24 mouse cellular contexts compared by ENCODE assay signal in genomic region chr6:145630269-145630668, GRCm38 (mm10). TPM values are rescaled to one million over a fixed set of nuclear protein-coding genes. Genes with fewer than 3 reads are reported as not detected.
DNase-seq lines count a peak whose midpoint lies in the region; ATAC-seq lines count a peak whose summit lies in the region.
"Had no signal": no experiment of that assay in that cellular context is flagged by ENCODE, and none has a peak within 500 bp of the region (broad histone marks: within the 10 kb centered on the region; RNA-seq: fewer than 3 reads in every experiment).

No protein-coding gene starts in this region.

- WGBS in kidney, embryonic 14.5 days: 61% methylated on average over 6 of the region's 6 CpGs
- 53% methylated on average over 6 of the region's 6 CpGs for WGBS in forebrain, embryonic 16.5 days
- 61% methylated on average over 6 of the region's 6 CpGs for WGBS in hindbrain, embryonic 10.5 days

- no peak overlapping the region for H3K27ac ChIP-seq in kidney, embryonic 14.5 days (ENCODE audit: low read depth, low read length)
- no peak overlapping the region for H3K27ac ChIP-seq in forebrain, embryonic 16.5 days (ENCODE audit: low read length)
- no peak overlapping the region for H3K27ac ChIP-seq in hindbrain, embryonic 10.5 days
- H3K27ac ChIP-seq: embryonic facial prominence, embryonic 12.5 days; forebrain, embryonic 13.5 days; hindbrain, embryonic 14.5 days; left cerebral cortex, adult 2 months; lung, embryonic 15.5 days; stomach, postnatal 0 days had no signal

- peak; percentile 41 for DNase-seq in adrenal gland, postnatal 10 days
- no peak for DNase-seq in adrenal gland, postnatal 4 days (ENCODE audit: low spot score in 2 of 2)
- peak; percentile 25 for DNase-seq in kidney, adult 18-20 months
- peak; percentile 28 for DNase-seq in adipocyte (ENCODE audit: low spot score)
- peak; percentile 68 for DNase-seq in lung, postnatal 10 days
- no peak for DNase-seq in hindbrain, embryonic 10.5 days (ENCODE audit: low spot score)
- DNase-seq: cerebellum, adult 9-10 months; gastrocnemius, postnatal 10 days; left cerebral cortex, postnatal 4 days; liver; retina, postnatal 1 day had no signal

- no peaks in the 10 kb centered on the region for H3K36me3 ChIP-seq in kidney, embryonic 14.5 days (ENCODE audit: control insufficient read depth, insufficient read depth, low read length)
- no peaks in the 10 kb centered on the region for H3K36me3 ChIP-seq in forebrain, embryonic 16.5 days (ENCODE audit: control insufficient read depth, insufficient read depth)
- H3K36me3 ChIP-seq in hindbrain, embryonic 10.5 days: no peaks in the 10 kb centered on the region
- H3K36me3 ChIP-seq: embryonic facial prominence, embryonic 12.5 days; lung, embryonic 15.5 days had no signal

- no peaks in the 10 kb centered on the region for H3K9me3 ChIP-seq in kidney, embryonic 14.5 days (ENCODE audit: control insufficient read depth, low read length)
- H3K9me3 ChIP-seq in forebrain, embryonic 16.5 days (ENCODE audit: control insufficient read depth, low read length): no peaks in the 10 kb centered on the region
- H3K9me3 ChIP-seq in hindbrain, embryonic 10.5 days: 0 out of 2 replicates have a peak, but pooled peaks cover 7% of the 10 kb centered on the region
- H3K9me3 ChIP-seq: embryonic facial prominence, embryonic 12.5 days; forebrain, embryonic 13.5 days; lung, embryonic 15.5 days had no signal

- H3K9ac ChIP-seq in kidney, embryonic 14.5 days (ENCODE audit: low read depth, low read length): no peak overlapping the region
- H3K9ac ChIP-seq in forebrain, embryonic 16.5 days (replicated peaks; ENCODE audit: low read depth, low read length): no peak overlapping the region
- H3K9ac ChIP-seq: embryonic facial prominence, embryonic 12.5 days; forebrain, embryonic 13.5 days; hindbrain, embryonic 14.5 days; lung, embryonic 15.5 days had no signal

- no peak for ATAC-seq in kidney, embryonic 14.5 days (ENCODE audit: low FRiP score, low TSS enrichment)
- ATAC-seq in forebrain, embryonic 16.5 days: no peak
- ATAC-seq: CD4-positive, CD25-positive, alpha-beta regulatory T cell, adult 4 months; forebrain, embryonic 13.5 days had no signal

- H3K4me1 ChIP-seq in kidney, embryonic 14.5 days (ENCODE audit: control insufficient read depth, insufficient read depth, low read length): no peaks in the 10 kb centered on the region
- H3K4me1 ChIP-seq in forebrain, embryonic 16.5 days (replicated peaks; ENCODE audit: control insufficient read depth, insufficient read depth, low read length): no peaks in the 10 kb centered on the region
- no peaks in the 10 kb centered on the region; the same call in none of the 2 replicates for H3K4me1 ChIP-seq in hindbrain, embryonic 10.5 days (replicated peaks)
- H3K4me1 ChIP-seq: embryonic facial prominence, embryonic 12.5 days; forebrain, embryonic 13.5 days had no signal

- no peak overlapping the region for H3K4me3 ChIP-seq in kidney, embryonic 14.5 days (ENCODE audit: low read length)
- no peak overlapping the region for H3K4me3 ChIP-seq in forebrain, embryonic 16.5 days (replicated peaks; ENCODE audit: low read length)
- H3K4me3 ChIP-seq in hindbrain, embryonic 10.5 days: no peak overlapping the region
- H3K4me3 ChIP-seq: embryonic facial prominence, embryonic 12.5 days; erythroblast, embryonic 14.5 days; forebrain, embryonic 13.5 days; left cerebral cortex, adult 2 months; lung, embryonic 15.5 days had no signal

- no peaks in the 10 kb centered on the region for H3K27me3 ChIP-seq in kidney, embryonic 14.5 days (ENCODE audit: control insufficient read depth, insufficient read depth, low read length)
- H3K27me3 ChIP-seq in forebrain, embryonic 16.5 days (replicated peaks; ENCODE audit: control insufficient read depth, insufficient read depth, low read length): no peaks in the 10 kb centered on the region
- H3K27me3 ChIP-seq in hindbrain, embryonic 10.5 days (ENCODE audit: insufficient read depth, poor library complexity, severe bottlenecking): no peaks in the 10 kb centered on the region
- H3K27me3 ChIP-seq: embryonic facial prominence, embryonic 12.5 days; forebrain, embryonic 13.5 days; lung, embryonic 15.5 days had no signal

- H3K4me2 ChIP-seq in kidney, embryonic 14.5 days (replicated peaks; ENCODE audit: low read depth, low read length): no peak overlapping the region
- H3K4me2 ChIP-seq in forebrain, embryonic 16.5 days (ENCODE audit: low read length): no peak overlapping the region
- H3K4me2 ChIP-seq: embryonic facial prominence, embryonic 12.5 days; forebrain, embryonic 13.5 days; hindbrain, embryonic 14.5 days; lung, embryonic 15.5 days had no signal

RNA-seq across cellular contexts. Expression of gene Tuba3b, which starts 14.7 kb away (rescaled TPM):
- total RNA-seq in adrenal gland, postnatal 10 days (2021): not detected
- total RNA-seq in adrenal gland, postnatal 4 days (2021): not detected
- not detected in 2 replicates for polyA plus RNA-seq in kidney, embryonic 14.5 days (2014; fragmentation: Nextera tagmentation; extraction: Ambion mirVana)
- polyA plus RNA-seq in forebrain, embryonic 16.5 days (2015; fragmentation: Nextera tagmentation; extraction: Ambion mirVana): not detected in 2 replicates
- polyA plus RNA-seq in hindbrain, embryonic 10.5 days (2016; fragmentation: Nextera tagmentation; extraction: Ambion mirVana): not detected in 2 replicates
- total RNA-seq: gastrocnemius, postnatal 10 days; left cerebral cortex, adult 2 months; left cerebral cortex, postnatal 4 days had no signal
- polyA plus RNA-seq: CD4-positive, CD25-positive, alpha-beta regulatory T cell, adult 4 months; embryonic facial prominence, embryonic 12.5 days; erythroblast, embryonic 14.5 days; forebrain, embryonic 13.5 days; hindbrain, embryonic 14.5 days; intestine, embryonic 14.5 days; large intestine, adult 2 months; lung, embryonic 15.5 days; stomach, postnatal 0 days had no signal

RNA-seq across cellular contexts. Expression of gene Lmntd1, which starts 16.1 kb away (rescaled TPM):
- total RNA-seq in adrenal gland, postnatal 10 days (2021): 1 to 10 TPM; 1.2 to 1.7 TPM
- total RNA-seq in adrenal gland, postnatal 4 days (2021): 1 to 10 TPM; 2.9 to 3.9 TPM
- 1.5 and 2.0 TPM in 2 replicates for polyA plus RNA-seq in kidney, embryonic 14.5 days (2014; fragmentation: Nextera tagmentation; extraction: Ambion mirVana)
- polyA plus RNA-seq in forebrain, embryonic 16.5 days (2015; fragmentation: Nextera tagmentation; extraction: Ambion mirVana): 0.70 and 0.73 TPM in 2 replicates
- polyA plus RNA-seq in hindbrain, embryonic 10.5 days (2016; fragmentation: Nextera tagmentation; extraction: Ambion mirVana): 0.06 and 0.31 TPM in 2 replicates
- total RNA-seq: ES-E14 had no signal
- polyA plus RNA-seq: CD4-positive, CD25-positive, alpha-beta regulatory T cell, adult 4 months; erythroblast, embryonic 14.5 days had no signal

Comparison
In these comparisons a context has a peak if more than half of its experiments do, and no peak if none do; other contexts are left out.
1. DNase-seq: peak in adrenal gland, postnatal 10 days (single experiment), kidney, adult 18-20 months (single experiment), adipocyte (single experiment) and lung, postnatal 10 days (single experiment); none in adrenal gland, postnatal 4 days (0 of 2) and hindbrain, embryonic 10.5 days (single experiment).